Mouse (Mus musculus): ENCODE measurements around the gene 1110017D15Rik. TPM values are rescaled to one million over a fixed set of nuclear protein-coding genes. Genes with fewer than 3 reads are reported as not detected.

1110017D15Rik gene
- polyA plus RNA-seq, 1 experiment, result not detected

GRCm38 (mm10) chr4:41542136-41542535 is 25.0 kb upstream of the 1110017D15Rik start:
- Histone ChIP-seq H3K27ac (ENCODE audit: insufficient read depth, low read length) (no peak overlapping the region), H3K4me3 (ENCODE audit: insufficient read depth, low read length) (no peak overlapping the region), H3K4me1 (ENCODE audit: control insufficient read depth, insufficient read depth, low read length) (no peaks in the 10 kb centered on the region)
- TF ChIP-seq POLR2A (IDR thresholded peaks at IDR 0.05; ENCODE audit: low read depth, low read length) (no peak), CTCF (IDR thresholded peaks at IDR 0.05; ENCODE audit: borderline replicate concordance, insufficient read depth, low read length) (no peak)

GRCm38 (mm10) chr4:41534866-41535265 is 17.7 kb upstream of the 1110017D15Rik start:
- H3K4me3 ChIP-seq (ENCODE audit: insufficient read depth, low read length), result no peak overlapping the region
- H3K4me1 ChIP-seq (ENCODE audit: control insufficient read depth, insufficient read depth, low read length), result no peaks in the 10 kb centered on the region
- TF ChIP-seq CTCF (IDR thresholded peaks at IDR 0.05; ENCODE audit: borderline replicate concordance, insufficient read depth, low read length) (no peak), POLR2A (IDR thresholded peaks at IDR 0.05; ENCODE audit: low read depth, low read length) (no peak)
- H3K27ac ChIP-seq (ENCODE audit: insufficient read depth, low read length), result no peak overlapping the region

GRCm38 (mm10) chr4:41532420-41532819 is 15.3 kb upstream of the 1110017D15Rik start:
- Histone ChIP-seq H3K4me3 (ENCODE audit: insufficient read depth, low read length) (no peak overlapping the region), H3K4me1 (ENCODE audit: control insufficient read depth, insufficient read depth, low read length) (no peaks in the 10 kb centered on the region), H3K27ac (ENCODE audit: insufficient read depth, low read length) (no peak overlapping the region)
- TF ChIP-seq CTCF (IDR thresholded peaks at IDR 0.05; ENCODE audit: borderline replicate concordance, insufficient read depth, low read length), result no peak
- TF ChIP-seq POLR2A (IDR thresholded peaks at IDR 0.05; ENCODE audit: low read depth, low read length), result no peak

DNA sequence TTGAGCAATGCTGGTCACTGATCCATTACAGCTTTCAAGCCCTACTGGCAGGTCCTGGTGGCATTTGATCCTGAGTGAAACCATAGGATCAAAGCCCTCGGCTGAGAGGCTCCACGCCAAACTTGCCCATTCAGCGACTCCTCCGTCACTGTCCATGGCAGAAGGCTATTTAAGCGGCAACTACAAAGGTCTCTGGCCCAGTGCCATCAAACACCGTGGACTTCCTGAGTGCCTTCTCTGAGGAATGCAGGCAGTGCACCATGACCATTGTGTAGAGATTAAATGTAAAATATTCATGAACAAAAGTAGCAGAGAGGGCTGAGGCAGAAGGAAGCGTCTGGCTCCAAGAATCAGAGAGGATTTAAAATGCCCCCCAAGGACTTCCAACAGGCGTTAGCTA is 10.9 kb upstream of the 1110017D15Rik start:
- Histone ChIP-seq H3K4me1 (ENCODE audit: control insufficient read depth, insufficient read depth, low read length) (no peaks in the 10 kb centered on the region), H3K27ac (ENCODE audit: insufficient read depth, low read length) (no peak overlapping the region), H3K4me3 (ENCODE audit: insufficient read depth, low read length) (no peak overlapping the region)
- TF ChIP-seq CTCF (IDR thresholded peaks at IDR 0.05; ENCODE audit: borderline replicate concordance, insufficient read depth, low read length) (no peak), POLR2A (IDR thresholded peaks at IDR 0.05; ENCODE audit: low read depth, low read length) (no peak)

GRCm38 (mm10) chr4:41527076-41527475 is 9.9 kb upstream of the 1110017D15Rik start:
- Histone ChIP-seq H3K4me1 (ENCODE audit: control insufficient read depth, insufficient read depth, low read length) (no peaks in the 10 kb centered on the region), H3K4me3 (ENCODE audit: insufficient read depth, low read length) (no peak overlapping the region), H3K27ac (ENCODE audit: insufficient read depth, low read length) (no peak overlapping the region)
- TF ChIP-seq CTCF (IDR thresholded peaks at IDR 0.05; ENCODE audit: borderline replicate concordance, insufficient read depth, low read length) (no peak), POLR2A (IDR thresholded peaks at IDR 0.05; ENCODE audit: low read depth, low read length) (no peak)

GRCm38 (mm10) chr4:41526553-41526952 is 9.4 kb upstream of the 1110017D15Rik start:
- Histone ChIP-seq H3K4me3 (ENCODE audit: insufficient read depth, low read length) (no peak overlapping the region), H3K4me1 (ENCODE audit: control insufficient read depth, insufficient read depth, low read length) (no peaks in the 10 kb centered on the region), H3K27ac (ENCODE audit: insufficient read depth, low read length) (no peak overlapping the region)
- TF ChIP-seq POLR2A (IDR thresholded peaks at IDR 0.05; ENCODE audit: low read depth, low read length) (no peak), CTCF (IDR thresholded peaks at IDR 0.05; ENCODE audit: borderline replicate concordance, insufficient read depth, low read length) (no peak)

GRCm38 (mm10) chr4:41524829-41525228 is 7.7 kb upstream of the 1110017D15Rik start:
- H3K27ac ChIP-seq (ENCODE audit: insufficient read depth, low read length), result no peak overlapping the region
- no peaks in the 10 kb centered on the region for H3K4me1 ChIP-seq (ENCODE audit: control insufficient read depth, insufficient read depth, low read length)
- no peak for TF ChIP-seq CTCF (IDR thresholded peaks at IDR 0.05; ENCODE audit: borderline replicate concordance, insufficient read depth, low read length)
- TF ChIP-seq POLR2A (IDR thresholded peaks at IDR 0.05; ENCODE audit: low read depth, low read length), result no peak
- H3K4me3 ChIP-seq (ENCODE audit: insufficient read depth, low read length), result no peak overlapping the region

GRCm38 (mm10) chr4:41523839-41524238 is 6.7 kb upstream of the 1110017D15Rik start:
- no peak overlapping the region for H3K27ac ChIP-seq (ENCODE audit: insufficient read depth, low read length)
- H3K4me1 ChIP-seq (ENCODE audit: control insufficient read depth, insufficient read depth, low read length), result no peaks in the 10 kb centered on the region
- TF ChIP-seq CTCF (IDR thresholded peaks at IDR 0.05; ENCODE audit: borderline replicate concordance, insufficient read depth, low read length) (no peak), POLR2A (IDR thresholded peaks at IDR 0.05; ENCODE audit: low read depth, low read length) (no peak)
- H3K4me3 ChIP-seq (ENCODE audit: insufficient read depth, low read length), result no peak overlapping the region

DNA sequence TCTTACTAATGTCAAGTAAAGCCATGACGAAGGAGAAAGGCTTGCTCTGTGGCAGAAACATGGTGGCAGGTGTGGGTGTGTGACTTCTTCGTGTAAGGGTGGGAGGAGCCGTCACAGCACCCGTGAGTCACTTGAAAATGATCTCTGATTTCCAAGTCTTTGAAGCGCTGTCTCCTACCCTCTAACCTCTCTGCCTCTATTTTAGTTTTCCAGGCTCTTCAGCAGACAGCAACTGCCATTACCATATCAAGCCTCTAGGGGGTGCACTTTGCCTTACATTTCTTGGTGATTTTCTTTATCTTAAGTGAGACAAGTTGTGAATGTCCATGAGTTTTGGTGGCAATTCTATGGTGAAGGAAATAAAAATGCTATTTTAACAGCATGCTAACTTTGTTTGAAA is 5.7 kb upstream of the 1110017D15Rik start:
- no peak overlapping the region for H3K27ac ChIP-seq (ENCODE audit: insufficient read depth, low read length)
- no peak overlapping the region for H3K4me3 ChIP-seq (ENCODE audit: insufficient read depth, low read length)
- no peaks in the 10 kb centered on the region for H3K4me1 ChIP-seq (ENCODE audit: control insufficient read depth, insufficient read depth, low read length)
- TF ChIP-seq POLR2A (IDR thresholded peaks at IDR 0.05; ENCODE audit: low read depth, low read length) (no peak), CTCF (IDR thresholded peaks at IDR 0.05; ENCODE audit: borderline replicate concordance, insufficient read depth, low read length) (no peak)

DNA sequence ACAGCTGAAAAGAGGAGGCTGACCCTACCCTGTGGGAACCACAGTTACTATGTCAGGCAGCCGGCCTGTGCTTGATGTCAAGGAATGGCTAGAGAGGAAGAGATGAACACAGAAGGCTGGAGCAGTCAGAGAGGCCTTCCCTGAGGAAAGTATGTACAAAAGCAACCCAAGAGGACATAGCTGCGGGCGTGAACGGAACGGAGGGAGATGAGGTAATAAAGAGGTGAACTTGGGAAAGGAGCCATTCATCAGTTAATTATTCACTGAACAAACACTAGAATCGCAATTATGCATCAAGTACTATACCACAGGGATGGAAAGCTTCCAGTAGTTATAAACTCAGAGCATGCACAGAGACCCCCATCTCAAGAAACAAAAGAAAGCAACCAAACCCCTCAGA is 5.0 kb upstream of the 1110017D15Rik start:
- Histone ChIP-seq H3K4me1 (ENCODE audit: control insufficient read depth, insufficient read depth, low read length) (no peaks in the 10 kb centered on the region), H3K4me3 (ENCODE audit: insufficient read depth, low read length) (no peak overlapping the region), H3K27ac (ENCODE audit: insufficient read depth, low read length) (no peak overlapping the region)
- TF ChIP-seq CTCF (IDR thresholded peaks at IDR 0.05; ENCODE audit: borderline replicate concordance, insufficient read depth, low read length) (no peak), POLR2A (IDR thresholded peaks at IDR 0.05; ENCODE audit: low read depth, low read length) (no peak)

DNA sequence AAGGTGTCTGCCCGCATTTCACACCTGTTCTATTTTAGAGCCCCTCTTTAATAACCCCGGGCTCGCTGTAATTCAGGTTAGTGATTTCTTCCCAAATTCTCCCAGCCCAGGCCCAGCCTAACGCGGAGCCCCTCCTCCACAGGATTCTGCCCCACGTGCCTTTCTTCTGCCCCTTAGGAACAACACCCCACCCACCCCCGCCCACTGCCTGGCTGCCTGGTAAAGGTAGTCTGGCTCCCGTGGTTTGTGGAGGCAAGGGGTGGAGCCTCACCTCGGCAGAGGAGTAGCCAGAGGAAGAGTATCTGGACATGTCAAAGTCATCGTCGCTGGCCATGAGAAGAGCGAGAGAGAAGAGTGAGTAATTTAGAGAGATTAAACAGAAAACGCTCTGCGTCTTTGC is 3.5 kb upstream of the 1110017D15Rik start:
- no peak overlapping the region for H3K27ac ChIP-seq (ENCODE audit: insufficient read depth, low read length)
- TF ChIP-seq CTCF (IDR thresholded peaks at IDR 0.05; ENCODE audit: borderline replicate concordance, insufficient read depth, low read length) (no peak), POLR2A (IDR thresholded peaks at IDR 0.05; ENCODE audit: low read depth, low read length) (no peak)
- no peak overlapping the region for H3K4me3 ChIP-seq (ENCODE audit: insufficient read depth, low read length)
- no peaks in the 10 kb centered on the region for H3K4me1 ChIP-seq (ENCODE audit: control insufficient read depth, insufficient read depth, low read length)
